Mouse (Mus musculus) embryonic stem cell, embryonic (primary cell): ENCODE measurements at regions not wholly inside any gene's neighbourhood (a gene's known extent, or its start where the extent isn't known, plus 50 kb on each side); places are given as distances from the start of the nearest gene placed in this dataset.

Source experiments
- CTCF ChIA-PET, 4 experiments: fragments of 300-600 bp in 2 of 4; fragments of 350-600 bp in 2 of 4; sonication (Branson Sonifier 250); formaldehyde crosslinking; loops; one replicate each; lab custom pipeline; 2022; ENCODE audit warnings: inconsistent platforms in 2 of 4; lab: Charles Lee
- POLR2A ChIA-PET, 4 experiments: fragments of 300-600 bp in 2 of 4; fragments of 350-600 bp in 2 of 4; sonication (Branson Sonifier 250); formaldehyde crosslinking; loops; one replicate each; lab custom pipeline; 2022; ENCODE audit warnings: antibody characterized with exemption in 4 of 4, inconsistent platforms in 1 of 4; lab: Charles Lee

DNA sequence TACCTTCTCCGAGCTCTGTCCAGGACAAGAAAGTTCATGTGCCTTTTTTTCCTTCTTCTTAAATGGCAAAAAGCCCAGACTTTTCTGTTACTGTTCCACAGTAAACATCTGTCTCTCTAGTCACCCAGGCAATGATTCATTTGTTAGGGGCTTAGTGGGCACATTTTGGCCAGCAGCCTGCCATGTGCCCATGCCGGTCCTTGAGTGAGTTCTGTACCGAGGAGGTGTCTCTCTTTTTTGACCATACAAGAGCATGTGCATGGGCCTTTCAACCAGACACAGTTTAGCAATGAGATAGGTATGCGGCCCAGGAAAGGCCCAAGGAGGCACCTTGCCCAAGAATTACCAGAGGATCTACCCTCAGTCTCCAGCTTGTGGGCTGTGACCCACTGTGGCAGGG is 551.0 kb upstream of the Hsf2 start:
- CTCF ChIA-PET = no interaction called here
- POLR2A ChIA-PET = interaction anchor here in 1 of 4 experiments (0.6 kb wide), 1 partner anchor 37 kb away, joined by 3 read pairs; no protein-coding TSS in a partner anchor

DNA sequence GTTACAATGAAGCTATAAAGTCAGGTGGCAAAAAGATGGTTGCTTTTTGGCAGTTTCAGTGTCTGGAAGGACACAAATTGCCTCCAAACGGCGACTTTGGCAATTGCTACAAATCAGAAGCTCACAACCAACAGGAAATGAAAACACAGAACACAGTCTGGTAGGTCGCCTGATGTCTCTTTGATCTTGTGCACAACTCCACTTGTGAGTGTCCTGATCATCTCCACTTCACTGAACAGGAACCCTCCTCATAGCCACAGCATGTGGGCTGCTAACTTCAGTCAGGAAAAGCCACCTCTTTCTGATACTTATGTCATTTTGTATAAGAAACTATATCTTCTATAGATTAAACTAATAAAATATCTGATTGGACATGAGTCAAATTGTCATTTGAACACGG is 544.2 kb upstream of the Hsf2 start:
- POLR2A ChIA-PET = interaction anchor here in 1 of 4 experiments (0.5 kb wide), 1 partner anchor 597 kb away, joined by 3 read pairs; no protein-coding TSS in a partner anchor

DNA sequence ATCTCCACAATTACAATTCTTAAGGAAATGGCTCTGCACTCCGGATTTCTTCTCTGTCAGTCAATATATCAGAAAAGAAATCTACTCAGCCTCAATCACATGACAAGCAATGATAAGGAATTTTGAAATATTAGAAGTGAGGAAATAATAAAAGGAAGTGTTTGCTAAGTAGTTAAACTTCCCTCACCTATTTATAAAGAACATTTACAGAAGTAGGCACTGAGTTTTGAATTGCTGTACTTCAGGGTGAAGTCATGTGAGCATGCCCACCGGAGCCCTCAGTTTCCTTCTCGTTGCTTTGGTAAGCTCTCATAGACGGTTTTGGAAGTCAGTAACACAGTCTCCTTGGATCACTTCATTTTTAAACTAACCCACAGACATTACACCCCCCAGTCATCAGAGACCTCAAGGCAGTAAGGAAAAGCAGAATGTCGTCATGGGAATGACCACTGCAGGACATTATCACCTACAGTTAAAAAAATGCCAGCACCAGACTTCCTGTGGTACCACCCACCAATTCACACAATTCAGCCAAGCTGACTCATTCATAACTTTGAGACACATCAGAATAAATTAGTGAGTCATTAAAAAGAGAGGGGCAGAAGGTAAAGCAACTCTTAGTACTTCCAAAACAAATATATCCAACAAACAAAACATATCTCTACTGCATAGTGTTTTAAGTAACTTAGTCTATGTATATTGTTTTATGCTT is 541.6 kb upstream of the Hsf2 start:
- ChIA-PET POLR2A (no interaction called here), CTCF (no interaction called here)

More for the DNA sequence above, 544.2 kb upstream of the Hsf2 start:
- CTCF ChIA-PET = no interaction called here

DNA sequence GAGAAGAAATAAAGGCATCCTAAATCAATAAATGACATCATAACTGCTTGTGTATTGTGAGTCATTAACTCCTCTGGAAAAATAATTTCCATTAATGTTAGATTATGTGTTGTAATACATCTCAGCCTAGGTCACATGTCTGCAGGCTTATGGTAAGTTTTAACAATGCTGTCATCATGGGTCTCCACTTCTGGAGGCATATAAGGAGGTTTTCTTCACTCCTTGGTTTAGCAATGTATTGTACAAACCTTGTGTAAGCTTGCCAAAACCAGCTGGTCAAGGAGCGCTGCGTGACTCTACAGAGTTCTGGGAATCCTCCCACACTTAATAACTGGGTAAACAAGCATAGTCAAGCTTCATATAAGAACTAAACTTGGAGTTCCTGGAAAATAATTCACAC is 529.5 kb upstream of the Hsf2 start:
- POLR2A ChIA-PET = no interaction called here
- CTCF ChIA-PET = no interaction called here

DNA sequence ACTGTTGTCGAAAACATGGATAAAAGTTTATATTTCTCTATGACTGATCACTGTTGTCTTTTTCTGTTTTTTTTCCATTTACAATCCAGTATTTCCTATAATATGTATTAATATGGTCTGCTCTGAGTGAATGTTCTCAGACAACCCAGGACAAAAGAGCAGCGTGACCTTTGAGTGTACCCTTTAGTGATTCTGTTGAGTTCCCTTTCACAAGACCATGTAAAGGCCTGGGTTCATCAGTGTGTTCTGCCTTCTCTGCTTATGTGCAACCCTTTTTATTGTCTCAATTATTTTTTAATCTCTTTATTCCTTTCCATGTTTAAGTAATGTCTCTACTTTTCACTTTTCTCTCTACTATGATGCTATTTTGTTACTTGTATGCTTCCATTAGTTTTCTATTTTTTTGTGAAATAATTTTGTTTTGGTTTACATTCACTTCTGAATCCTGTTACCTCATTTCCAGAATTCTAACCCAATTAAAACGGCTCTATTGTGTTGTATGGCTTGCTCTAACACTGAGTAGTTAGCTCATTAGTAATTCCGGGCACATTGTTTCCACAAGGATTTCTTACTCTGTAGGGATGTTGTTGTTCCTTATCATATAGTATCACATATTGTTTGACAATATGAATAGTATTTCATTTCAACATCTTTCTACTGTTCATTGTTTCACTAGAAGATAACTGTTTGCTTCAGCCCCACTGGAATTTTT is 523.9 kb upstream of the Hsf2 start:
- ChIA-PET CTCF (no interaction called here), POLR2A (no interaction called here)

DNA sequence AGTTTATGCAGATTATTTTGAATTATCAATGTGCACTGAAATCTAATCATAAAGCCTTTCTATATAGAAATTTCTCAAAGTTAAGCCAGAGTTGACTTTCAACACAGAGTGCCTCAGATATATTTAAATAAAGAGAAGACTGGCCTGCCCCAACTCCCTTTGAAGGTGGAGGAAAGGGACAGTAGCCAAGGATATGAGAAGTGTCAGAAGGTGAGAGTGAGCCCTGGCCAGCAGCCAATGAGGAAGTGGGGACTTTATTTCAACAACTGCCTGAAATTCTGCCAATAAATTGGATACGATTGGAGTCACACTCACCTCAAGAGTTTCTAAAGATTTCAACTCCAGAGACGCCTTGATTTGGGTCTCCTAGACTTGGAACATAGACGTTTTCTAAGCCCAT is 523.0 kb upstream of the Hsf2 start:
- CTCF ChIA-PET = no interaction called here
- POLR2A ChIA-PET = no interaction called here

DNA sequence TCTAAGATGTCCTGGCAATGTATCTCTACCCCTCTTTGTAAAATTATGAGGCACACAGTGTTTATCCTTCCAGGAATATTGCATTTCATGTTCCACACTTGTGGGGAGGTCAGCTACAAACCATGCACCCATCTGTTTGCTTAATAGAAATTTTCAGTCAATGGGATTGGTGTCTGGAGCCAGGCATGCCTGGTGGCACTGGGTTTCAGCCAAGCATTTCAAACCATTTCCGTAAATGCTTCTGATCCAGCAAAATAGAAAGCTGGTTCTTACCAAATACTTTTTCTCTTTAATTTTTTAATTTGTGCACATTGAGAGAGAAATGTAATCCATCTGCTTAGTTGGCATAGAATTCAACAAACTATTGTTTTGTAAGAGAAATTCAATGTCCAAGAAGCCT is 517.3 kb upstream of the Hsf2 start:
- ChIA-PET POLR2A (no interaction called here), CTCF (no interaction called here)

DNA sequence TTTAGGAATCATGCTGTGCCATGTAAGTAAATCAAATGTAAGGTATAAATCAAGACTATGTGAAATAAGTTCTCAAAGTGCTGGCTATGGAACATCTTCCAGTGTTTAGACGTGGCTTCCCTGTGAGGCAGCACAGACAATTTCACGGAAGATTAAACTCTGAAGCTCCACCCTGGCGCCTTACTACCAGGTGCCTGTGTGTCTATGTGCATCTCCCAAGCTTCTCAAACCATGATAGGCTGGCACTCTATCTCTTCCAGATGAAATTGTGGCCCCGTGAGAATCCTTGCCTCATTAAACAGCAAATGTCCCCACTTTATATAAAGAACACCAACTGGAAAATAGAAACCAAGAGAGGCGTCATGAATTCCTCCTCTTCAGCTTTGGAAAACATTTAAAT is 511.4 kb upstream of the Hsf2 start:
- ChIA-PET POLR2A (no interaction called here), CTCF (no interaction called here)

DNA sequence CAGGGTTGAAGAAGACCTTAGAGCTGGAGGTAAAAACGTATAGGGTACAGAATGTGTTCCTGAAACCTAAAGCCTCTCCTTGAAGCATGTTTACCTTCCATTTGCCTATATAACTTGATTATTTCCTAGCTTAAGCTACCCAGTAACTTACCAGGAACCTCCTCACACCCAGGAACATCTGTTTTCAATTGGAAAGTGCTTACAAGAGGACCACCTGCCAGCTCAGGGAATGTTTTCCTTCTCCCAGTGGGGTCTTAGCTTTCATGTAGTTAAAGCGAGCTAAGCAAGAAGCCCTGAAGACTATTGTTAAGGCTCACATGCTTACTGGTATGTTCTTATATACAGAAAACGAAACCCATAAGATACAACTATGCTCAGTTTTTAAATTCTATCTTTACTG is 506.6 kb upstream of the Hsf2 start:
- ChIA-PET POLR2A (no interaction called here), CTCF (no interaction called here)

DNA sequence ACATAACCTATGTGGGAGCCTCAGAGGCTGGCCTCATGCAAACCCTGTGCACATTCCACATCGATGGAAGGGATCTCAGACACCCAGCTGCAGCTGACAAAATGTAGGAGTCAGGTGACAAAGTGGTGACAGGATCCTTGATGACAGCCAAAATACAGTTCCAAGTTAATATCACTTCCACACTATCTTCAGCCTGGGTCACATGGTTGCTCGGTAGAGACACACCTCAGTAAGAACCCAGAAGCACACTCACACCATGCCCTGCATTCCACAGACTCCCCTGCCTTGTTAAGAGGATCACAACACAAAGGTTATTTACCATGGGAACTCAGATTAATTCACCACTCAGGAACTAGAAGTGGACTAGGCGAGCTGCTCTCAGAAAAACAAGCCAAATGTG is 505.4 kb upstream of the Hsf2 start:
- ChIA-PET POLR2A (no interaction called here), CTCF (no interaction called here)

DNA sequence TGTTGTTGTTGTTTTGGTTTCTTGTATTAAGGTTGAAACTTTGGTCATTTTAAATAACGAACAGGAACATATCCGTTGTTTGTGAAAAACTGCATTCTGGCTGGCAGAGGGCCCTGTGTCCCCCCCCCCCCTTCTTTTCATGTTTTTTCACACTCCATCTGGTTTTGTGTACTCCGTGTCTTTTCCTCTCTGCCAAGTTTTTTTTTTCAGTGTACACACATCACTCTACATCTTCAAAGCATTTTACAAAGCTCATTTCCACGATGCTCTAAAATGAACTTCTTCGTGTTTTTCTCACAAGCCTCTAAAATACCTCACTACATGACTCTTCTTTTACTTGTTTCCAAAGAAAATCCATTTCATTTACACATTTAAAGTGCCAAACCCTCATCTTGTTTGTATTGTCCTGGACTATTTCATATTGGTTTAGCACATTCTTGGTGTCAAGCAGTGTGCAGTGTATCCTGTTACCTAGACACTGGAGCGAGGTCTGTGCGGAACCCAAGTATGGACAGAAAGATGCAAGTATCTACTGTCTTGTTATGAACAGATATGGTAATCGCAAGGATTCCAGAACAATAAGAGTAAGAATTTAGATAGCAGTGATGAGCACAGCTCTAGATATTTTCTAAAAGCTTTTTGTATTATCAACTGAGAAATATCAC is 503.5 kb upstream of the Hsf2 start:
- CTCF ChIA-PET = no interaction called here
- POLR2A ChIA-PET = no interaction called here

DNA sequence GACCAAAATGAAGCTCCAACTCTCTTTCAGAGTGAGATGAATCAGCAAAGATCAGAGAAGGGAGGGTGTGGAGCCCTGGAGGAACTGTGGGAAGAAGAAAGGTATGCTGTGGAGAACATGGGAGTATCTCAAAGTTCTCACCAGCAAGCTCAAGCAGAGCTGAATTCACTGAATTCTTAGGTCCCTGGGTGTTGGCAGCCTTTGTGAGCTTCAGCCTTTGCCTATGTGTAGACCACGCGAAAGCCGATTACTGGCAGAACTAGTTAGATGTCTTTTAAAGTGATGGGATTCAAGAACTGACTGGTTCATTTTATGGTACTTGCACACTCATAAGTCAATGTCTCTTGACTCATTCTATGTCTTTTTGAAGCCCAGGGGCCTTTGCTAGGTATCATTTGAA is 491.2 kb upstream of the Hsf2 start:
- CTCF ChIA-PET = interaction anchor here in 2 of 4 experiments (0.6 to 1.0 kb wide), 2 partner anchors 622 to 858 kb away, joined by 3 read pairs; no protein-coding TSS in a partner anchor
- POLR2A ChIA-PET = interaction anchor here in 1 of 4 experiments (1.3 kb wide), 1 partner anchor 622 kb away, joined by 4 read pairs; no protein-coding TSS in a partner anchor

DNA sequence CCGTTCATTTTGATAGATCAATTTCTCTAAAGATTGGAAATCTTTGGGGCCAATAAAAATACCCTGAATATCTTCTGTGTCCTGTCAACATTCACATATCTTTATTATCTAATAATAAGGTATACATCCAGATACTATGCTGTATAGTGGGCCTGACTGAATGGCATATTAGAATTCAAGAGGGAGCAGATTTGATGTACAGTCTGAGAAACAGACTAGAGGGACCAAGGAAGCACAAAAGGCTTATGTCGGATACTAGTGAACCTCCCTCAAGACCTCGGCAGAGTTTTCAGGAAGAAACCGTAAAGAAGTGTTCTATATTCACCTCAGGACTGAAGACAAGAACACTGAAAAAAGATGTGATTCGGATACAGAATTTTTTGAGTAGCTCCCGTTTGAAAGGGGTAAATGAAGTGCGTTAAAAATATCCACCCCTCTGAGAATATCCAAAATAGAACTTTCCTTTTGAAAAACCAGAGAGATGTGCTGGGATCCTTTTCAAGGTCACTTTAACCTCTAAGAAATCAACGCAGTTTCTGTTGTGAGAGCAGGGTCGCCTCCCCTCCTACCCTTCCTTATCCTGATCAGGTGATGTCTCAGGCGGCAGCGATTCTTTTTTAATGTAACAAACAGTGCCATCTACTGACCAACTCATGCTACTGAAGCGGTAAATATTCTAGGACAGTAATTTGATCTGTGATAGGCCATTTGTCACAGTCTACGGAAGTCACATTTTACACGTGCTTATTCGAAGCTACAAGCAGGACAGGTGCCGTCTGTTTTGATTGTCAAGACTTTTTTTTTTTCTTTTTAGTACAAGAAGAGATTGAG is 485.1 kb upstream of the Hsf2 start:
- ChIA-PET POLR2A (no interaction called here), CTCF (interaction anchor here in 2 of 4 experiments (1.1 to 2.2 kb wide), 2 partner anchors 627 to 628 kb away, joined by 6 to 22 read pairs; no protein-coding TSS in a partner anchor)

DNA sequence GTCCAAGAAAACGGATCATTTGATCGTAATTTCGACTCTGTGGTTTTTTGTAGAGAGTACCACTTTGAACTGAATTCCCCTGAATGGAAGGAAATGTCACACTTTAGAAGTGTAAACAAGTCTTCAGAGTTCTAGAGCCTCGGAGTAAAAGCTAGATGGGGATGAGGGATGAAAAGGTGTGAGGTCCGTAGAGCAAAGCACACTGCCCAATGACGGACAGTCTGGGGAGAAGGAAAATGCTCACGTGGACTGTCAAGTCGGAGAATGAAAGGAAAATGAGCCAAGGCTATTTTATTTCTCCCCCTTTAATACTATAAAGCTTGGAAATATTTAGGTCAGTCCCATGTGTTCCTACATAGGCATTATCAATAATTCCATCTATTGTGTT is 484.5 kb upstream of the Hsf2 start:
- ChIA-PET POLR2A (no interaction called here), CTCF (interaction anchor here in 3 of 4 experiments (0.6 to 2.2 kb wide), 3 partner anchors 54 to 629 kb away, joined by 3 to 22 read pairs (median 6); no protein-coding TSS in a partner anchor)

DNA sequence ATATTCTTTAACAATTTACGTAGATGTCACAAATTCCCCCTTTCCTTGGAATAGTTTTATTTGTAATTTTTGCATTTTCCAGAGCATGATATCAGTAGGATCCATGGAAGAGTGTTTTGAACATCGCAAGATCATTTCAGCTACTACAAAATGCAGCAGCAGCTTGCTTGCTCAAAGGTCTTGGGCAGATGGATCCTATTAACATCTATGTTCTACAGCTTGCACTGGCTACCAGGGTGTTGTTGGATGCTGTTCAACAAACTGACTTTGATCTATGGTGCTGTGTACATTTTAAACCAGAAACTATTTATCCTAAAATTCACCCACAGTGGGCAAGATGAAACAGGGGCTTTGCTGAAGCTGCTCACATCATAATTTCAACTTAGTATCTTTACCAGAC is 448.5 kb upstream of the Hsf2 start:
- CTCF ChIA-PET = no interaction called here
- POLR2A ChIA-PET = no interaction called here

DNA sequence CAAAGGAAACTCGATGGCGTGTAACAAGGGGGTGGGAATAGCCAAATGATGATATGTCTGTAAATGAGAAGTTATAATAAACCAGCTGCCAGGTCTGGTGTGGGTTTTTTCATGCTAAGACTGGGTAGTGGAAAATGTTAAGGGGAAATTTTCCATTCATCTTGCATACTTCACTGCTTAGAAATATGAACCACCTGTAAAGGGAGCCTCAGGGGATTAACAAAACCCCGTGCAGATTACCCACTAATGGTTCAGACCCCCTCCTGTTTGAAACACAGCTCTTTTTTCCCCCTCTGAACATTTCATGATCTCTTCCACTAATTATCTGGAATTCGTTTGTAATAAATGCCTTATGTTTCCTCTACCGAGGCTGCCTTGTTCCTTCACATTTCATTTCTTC is 446.0 kb upstream of the Hsf2 start:
- POLR2A ChIA-PET = interaction anchor here in 1 of 4 experiments (0.7 kb wide), 1 partner anchor 659 kb away, joined by 3 read pairs; no protein-coding TSS in a partner anchor
- CTCF ChIA-PET = no interaction called here

DNA sequence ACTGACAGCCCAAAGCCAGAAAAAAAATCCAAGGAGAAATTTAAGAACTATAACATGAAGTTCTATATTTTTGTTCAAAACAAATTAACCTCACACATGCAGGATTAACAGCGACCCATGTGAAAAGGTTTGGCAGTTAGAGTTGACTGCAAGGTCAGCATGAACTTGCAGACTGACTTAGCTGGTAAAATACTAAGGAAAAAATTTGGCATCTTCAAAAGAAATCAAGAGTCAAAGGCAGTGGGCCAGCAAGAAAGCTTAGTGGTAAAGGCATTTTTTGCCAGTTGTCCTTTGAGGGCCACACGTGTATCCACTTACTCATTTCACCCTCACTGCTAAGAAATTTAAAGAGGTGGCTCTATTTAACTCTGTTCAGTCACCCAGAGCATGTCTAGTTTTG is 440.2 kb upstream of the Hsf2 start:
- CTCF ChIA-PET = no interaction called here
- POLR2A ChIA-PET = no interaction called here

DNA sequence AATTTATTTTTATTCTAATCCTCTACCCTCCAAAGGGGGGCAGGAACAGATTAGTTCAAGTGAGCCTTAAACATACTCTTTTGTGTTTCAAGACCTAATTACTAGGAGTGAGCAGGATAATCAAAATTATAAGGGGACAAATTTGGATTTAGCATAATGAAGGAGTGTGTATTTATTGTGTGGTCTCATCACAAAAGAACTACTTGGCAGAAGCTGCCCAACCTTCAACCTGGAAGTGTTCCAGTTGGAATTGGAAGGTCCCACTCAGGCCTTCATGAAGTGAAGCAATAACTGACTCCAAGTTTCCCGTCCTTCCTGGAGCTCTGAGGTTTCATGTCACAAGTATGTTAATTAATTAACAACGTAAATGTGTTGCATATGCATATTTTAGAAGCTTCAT is 439.3 kb upstream of the Hsf2 start:
- ChIA-PET CTCF (no interaction called here), POLR2A (no interaction called here)

DNA sequence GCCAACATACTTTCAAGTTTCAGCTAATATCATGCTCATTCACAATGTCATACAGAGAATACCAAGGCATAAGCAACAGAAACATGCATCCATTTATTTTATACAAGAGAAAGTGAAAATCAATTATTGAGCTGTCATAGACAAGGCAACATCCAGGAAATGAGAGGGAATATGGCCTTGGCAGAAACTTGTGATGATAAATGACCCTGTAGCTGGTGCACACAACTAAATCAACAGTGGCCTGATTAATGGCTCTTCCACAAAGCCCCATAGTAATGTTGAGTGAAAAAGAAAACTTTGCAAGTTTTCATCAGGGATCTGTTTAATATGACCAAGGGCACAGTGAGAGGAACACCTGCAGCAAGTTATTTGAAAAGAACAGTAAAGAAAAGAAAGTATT is 438.5 kb upstream of the Hsf2 start:
- POLR2A ChIA-PET = no interaction called here
- CTCF ChIA-PET = no interaction called here
